Mouse (Mus musculus): ENCODE data around the gene Axdnd1.

Axdnd1 gene

DNA sequence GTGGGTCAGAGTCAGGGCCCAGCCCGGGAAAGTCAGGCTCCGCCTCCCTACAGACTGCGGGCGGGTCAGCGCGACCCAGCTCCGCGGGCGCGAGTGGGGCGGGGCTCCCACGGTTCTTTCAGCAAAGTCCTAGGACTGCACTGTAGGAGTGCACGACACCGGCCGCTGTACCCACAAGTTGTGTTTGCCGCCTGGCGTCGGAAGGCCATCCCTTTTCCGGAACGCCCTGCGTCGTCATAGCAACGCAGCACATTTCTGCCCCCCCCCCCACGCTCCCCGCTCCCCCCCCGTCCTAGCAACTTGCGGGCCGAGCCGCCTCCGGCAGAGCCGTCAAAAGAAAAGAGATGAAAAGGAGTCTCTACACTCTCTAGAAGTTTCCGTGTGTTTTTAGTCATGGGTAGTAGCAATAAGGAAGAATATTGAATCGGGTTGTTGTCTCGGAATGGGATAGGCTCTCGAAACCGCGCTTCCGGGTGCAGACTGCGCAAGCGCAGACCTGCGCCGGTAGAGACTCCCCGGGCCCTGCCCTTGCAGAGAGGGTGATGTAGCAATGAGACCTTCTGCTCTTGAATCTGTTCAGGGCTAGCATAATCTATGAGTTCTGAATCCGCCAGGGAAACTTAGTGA, at the start of gene Axdnd1:
Gene Axdnd1 (minus strand): TSS at position 489 of the 627 bp plus-strand sequence.
- DNase-seq (ENCODE audit: low spot score in 2 of 2), result peak; percentile 81 to 82

DNA sequence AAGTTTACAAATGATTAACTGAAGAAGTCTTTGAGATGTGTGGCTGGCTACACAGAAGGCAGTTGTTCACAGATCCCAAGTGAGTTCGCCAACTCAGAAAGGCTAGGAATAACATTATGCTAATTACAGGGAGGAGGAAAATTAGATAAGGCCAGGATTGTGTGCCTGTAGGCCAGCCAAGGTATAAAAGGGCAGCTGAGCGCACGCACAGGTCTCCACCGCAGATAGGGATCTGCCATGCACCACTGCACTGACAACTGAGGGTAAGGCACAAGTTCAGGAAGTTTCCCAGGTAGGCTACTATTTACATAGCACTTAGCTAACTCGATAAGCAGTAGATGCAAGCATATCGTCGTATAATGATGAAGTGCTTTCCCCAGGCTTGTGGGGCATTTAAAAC, 49.6 kb upstream of the Axdnd1 start:
- DNase-seq (ENCODE audit: low spot score in 2 of 2), result no peak

DNA sequence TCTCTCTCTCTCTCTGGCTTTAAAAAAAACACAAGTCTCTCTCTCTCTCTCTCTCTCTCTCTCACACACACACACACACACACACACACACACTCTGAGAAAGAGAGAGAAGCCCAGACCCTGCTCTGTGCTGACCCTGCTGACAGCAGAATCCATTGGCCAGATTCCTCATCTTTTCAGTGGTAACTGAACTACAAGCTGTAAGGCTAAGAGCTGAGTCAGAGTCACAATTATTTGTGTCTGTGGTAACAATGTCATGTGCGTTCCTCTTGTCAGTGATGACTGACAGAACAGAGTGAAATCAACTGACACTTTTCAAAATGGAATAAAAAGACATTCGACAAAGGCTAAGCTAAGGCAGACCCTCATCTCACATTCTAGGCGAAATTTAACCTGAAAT, 47.6 kb upstream of the Axdnd1 start:
- DNase-seq (ENCODE audit: low spot score in 2 of 2), result no peak

DNA sequence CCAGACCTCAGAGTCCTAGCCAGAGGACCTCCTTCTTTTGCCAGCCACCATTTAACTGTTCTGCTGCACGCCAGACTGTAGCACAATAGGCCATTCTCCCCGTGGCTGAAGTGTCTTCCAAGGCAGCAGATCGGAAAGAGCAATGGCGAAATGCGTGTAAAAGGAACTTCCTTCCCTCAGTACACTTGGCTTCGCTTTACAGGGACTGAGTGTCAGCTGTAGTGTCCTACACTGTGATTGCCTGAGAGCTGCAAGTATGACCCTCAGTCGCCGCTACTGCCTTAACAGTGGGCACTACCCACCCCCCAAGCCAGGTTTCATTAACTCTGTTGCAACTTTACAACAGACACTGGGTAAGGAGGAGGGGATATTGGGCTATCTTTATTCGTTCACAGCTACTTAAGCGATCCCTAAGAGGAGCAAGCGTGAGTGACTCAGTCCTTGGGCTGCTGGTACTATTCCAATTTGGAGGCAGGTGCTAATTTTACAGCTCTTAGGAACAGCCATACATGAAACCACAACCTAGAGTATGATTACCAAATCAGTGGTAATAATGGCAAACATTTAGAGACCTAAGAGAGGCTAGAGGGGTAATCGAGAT, 46.8 kb upstream of the Axdnd1 start:
- no peak for DNase-seq (ENCODE audit: low spot score in 2 of 2)

- no peak for DNase-seq (ENCODE audit: low spot score in 2 of 2)
These were observed 44.0 kb upstream of the Axdnd1 start for GRCm38 (mm10) chr1:156464963-156465362.

DNA sequence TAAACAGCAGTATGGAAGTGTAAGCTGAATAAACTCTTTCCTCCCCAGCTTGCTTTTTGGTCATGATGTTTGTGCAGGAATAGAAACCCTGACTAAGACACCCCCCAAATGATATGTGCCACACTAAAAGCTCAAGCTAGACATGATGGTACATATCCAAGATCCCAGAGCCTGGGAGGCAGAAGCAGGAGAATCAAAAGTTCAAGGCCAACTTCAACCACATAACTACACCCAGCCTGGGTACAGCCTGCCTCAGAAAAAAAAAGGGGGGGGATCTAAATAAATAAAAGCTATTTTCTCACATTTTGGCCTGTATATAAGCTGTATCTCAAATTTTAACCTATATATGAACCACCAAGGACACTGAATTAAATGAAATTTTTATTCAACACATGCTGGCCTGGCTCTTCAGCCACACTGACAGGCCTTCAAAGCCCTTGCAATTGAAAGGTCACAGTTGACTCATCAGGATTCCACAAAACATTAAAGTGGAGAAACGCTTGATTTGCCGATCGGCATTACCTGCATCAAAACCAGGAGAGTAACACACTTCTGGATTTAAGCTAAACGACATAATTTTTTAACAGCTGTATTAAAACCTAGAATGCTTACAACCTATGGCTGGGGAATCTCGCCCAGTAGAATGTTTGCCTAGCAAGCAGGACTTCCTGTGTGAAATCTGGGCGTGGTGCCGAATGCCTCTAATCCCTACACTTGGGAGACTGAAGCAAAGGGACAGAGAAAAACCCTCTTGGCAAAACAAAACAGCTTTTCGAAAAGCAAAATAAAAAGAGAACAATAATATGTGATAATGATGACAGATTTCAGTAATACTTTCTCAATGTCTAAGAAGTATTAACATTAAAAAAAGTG, 43.3 kb upstream of the Axdnd1 start:
- no peak for DNase-seq (ENCODE audit: low spot score in 2 of 2)

DNA sequence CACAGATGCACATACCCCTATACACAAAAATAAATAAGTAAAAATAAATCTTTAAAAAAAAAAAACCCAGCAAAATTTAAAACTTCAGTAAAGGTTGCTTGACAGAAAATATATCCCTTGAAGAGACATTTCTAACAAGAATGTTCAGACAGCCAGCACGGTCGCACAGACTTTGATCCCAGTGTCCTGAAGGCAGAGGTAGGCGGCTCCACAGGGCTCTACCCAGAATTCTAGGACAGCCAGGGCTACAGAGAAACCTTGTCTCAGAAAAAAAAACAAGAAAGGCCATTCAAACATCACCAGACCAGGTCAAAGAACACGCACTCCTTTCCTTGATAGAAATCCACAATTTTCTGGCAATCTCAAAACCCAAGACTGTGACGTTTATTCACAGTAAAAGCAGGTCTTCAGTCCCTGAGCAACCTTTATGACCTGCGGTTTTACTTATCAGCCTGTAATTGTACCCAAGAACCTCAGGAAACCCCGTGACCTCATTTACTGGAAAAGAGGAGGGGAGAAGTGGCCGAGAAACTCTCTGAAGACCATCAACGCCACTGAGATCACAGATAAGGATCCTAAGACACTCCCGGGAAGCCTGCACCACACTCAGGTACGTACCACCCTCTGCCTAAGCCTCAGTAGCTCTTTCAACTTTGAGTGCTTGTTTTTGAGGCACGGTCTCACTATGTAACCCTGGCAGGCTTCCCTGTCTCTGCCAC, 41.5 kb upstream of the Axdnd1 start:
- no peak for DNase-seq (ENCODE audit: low spot score in 2 of 2)

GRCm38 (mm10) chr1:156461036-156461435, 40.1 kb upstream of the Axdnd1 start:
- DNase-seq (ENCODE audit: low spot score in 2 of 2), result no peak

GRCm38 (mm10) chr1:156460216-156460615, 39.3 kb upstream of the Axdnd1 start:
- no peak for DNase-seq (ENCODE audit: low spot score in 2 of 2)

DNA sequence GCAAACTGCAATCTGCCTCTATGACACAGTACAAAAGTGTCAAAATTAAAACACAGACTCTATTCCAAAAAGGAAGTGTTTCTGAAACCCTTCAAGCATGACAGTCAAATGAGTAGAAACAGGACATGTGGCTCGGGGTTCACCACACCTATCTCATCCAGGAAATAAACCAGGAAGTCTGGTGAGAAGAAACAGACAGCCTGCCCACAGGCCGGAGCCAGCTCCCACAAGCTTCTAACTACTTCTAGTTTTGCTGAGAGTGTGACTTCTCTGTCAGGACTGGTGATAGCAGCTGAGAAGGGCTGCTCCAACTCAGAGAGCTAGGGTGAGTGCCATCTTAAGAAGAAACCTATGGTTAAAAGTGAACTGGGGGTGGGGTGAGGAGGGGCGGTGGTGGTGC, 38.7 kb upstream of the Axdnd1 start:
- no peak for DNase-seq (ENCODE audit: low spot score in 2 of 2)

DNA sequence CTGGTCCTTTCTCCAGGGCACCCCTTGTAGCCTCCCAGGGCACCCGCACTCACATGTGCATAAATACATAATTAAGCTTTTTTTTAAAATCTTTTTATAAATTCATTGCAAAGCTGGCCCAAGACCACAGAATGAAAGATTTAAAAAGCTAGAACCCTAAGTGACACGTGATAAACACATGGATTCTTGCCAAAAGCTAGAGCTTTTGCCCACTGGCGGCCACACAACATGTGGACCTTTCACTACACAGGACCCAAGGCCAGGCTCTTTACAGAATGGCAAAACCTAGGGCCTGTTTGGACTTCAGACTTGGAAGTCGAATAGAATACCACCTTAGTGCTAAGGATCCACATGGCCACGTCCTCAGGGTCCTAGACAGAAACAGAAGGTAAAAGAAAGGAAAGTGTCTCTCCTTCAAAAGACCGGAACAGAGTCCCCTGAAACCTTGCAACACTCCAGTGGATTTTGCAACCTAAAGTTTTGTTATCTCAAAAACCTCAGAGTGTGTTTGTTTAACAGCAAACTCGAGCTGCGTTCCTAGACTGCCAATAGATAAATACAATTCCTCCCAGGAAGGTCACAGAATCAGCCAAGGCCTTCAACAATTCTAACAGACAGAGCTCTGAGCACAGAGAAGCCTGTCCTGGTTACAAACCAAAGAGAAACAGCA, 37.6 kb upstream of the Axdnd1 start:
- DNase-seq (ENCODE audit: low spot score in 2 of 2), result no peak

GRCm38 (mm10) chr1:156455005-156455758, 34.2 kb upstream of the Axdnd1 start:
- no peak for DNase-seq (ENCODE audit: low spot score in 2 of 2)

DNA sequence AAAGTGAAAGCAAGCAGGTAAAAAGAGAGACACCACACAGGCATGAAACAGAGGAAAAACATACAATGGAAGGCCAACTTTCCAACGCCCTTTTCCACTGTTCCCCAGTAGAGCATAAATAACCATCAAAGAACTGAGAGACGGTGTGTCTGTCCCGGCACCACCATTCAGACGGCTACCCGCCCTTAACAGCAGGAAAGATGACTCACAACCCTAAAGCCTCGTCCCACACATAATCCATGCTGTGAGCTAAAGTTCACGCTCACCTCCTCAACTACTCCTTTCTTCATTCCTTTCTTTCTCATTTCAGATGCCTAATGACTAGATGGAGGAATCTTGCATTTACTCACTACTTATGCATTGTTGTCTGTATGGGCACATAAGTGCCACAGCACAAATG, 33.4 kb upstream of the Axdnd1 start:
- no peak for DNase-seq (ENCODE audit: low spot score in 2 of 2)

DNA sequence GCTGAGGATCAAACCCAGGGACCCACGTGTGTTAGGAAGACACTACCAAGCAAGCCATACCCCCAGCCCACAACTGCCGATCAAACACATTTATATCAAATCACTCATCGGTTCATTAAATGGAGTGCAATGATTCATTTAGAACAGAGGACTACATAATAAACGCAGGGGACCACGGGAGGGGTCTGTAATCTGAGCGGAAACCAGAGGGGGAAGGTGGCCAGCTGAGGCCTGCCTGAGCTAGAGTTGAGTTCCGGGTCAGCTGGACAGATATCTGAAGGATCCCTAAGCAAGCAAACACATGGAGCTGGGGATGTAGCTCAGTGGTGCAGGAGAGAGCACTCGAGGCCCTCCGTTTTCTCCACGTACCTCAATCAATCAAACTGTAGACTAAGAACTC, 32.9 kb upstream of the Axdnd1 start:
- no peak for DNase-seq (ENCODE audit: low spot score in 2 of 2)

GRCm38 (mm10) chr1:156450478-156450877, 29.5 kb upstream of the Axdnd1 start:
- DNase-seq (ENCODE audit: low spot score in 2 of 2), result no peak

DNA sequence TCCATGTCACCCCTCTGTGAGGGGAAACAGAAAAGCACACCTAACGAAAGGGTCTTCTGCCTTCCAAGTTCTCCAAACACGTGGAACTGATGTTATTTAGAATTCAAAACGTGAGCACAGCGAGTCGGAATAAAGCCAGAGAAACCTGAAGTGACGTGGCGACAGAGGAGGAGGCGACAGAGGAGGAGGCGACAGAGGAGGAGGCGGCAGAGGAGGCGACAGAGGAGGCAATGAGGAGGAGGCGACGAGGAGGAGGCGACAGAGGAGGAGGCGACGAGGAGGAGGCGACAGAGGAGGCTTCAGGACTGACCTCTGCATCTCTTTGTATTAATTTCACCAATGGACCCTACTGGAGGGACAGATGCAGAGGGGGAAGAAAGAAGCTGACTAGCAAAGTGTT, 28.7 kb upstream of the Axdnd1 start:
- DNase-seq (ENCODE audit: low spot score in 2 of 2), result no peak

GRCm38 (mm10) chr1:156449089-156449488, 28.1 kb upstream of the Axdnd1 start:
- no peak for DNase-seq (ENCODE audit: low spot score in 2 of 2)

DNA sequence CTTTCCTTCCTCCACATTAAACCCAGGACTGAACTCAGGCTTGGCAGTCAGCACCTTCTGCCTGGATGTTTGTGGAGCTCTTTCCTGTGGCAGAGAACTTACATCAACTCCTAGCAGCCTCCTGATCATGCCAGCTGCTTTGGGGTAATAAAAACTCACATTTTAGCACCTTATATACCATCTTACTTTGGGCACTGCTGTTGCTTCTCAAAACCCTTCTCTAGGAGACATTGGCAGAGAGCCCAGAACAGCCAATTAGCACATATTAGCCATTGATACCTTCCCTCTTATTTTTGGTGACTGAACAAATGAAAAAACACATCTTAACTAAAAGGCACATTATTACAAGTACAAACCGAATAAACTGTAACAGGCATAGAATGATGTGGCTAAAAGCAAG, 24.1 kb upstream of the Axdnd1 start:
- no peak for DNase-seq (ENCODE audit: low spot score in 2 of 2)

- DNase-seq (ENCODE audit: low spot score in 2 of 2), result no peak
These were observed 21.8 kb upstream of the Axdnd1 start for GRCm38 (mm10) chr1:156442776-156443175.

DNA sequence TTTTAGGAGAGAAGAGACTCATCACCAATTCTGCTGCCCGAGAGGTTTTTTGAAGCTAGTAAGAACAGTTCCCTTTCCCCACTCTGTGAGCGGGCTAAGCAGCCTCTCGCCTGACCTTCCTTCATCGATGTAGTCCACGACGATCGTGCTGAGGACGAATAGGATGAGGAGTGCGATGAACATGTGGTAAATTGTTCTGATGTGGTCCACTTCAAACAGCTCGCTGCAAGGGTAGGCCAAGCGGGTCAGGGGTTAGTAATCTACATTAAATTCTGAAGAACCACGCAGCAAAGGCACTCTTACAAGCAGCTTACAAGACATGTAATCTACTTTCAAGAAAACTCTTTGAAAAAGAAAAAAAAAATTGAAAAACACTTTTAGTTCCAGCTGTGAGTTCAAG, 21.3 kb upstream of the Axdnd1 start:
- no peak for DNase-seq (ENCODE audit: low spot score in 2 of 2)

DNA sequence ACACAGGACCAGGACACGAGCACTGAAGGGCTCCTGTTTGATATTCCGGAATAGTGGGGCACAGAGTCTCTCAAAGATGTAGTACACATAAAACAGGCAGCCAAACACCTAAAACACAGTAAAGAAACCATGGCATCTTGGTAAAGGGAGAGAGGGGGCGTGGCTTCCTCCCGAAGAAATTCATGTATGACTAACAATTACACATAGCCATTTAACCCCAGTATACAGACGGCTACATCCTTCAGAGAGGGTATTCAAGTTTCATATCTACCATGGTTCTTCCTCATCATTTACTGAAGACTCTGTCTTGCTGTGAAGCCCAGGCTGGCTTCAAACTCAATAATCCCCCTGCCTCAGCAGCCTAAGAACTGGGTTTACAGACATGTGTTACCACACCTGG, 16.8 kb upstream of the Axdnd1 start:
- DNase-seq (ENCODE audit: low spot score in 2 of 2), result no peak

Measured in urinary bladder, postnatal 4 days (tissue).